Comparison of ENCODE assay signal across 8 mouse cellular contexts in the genomic region with DNA sequence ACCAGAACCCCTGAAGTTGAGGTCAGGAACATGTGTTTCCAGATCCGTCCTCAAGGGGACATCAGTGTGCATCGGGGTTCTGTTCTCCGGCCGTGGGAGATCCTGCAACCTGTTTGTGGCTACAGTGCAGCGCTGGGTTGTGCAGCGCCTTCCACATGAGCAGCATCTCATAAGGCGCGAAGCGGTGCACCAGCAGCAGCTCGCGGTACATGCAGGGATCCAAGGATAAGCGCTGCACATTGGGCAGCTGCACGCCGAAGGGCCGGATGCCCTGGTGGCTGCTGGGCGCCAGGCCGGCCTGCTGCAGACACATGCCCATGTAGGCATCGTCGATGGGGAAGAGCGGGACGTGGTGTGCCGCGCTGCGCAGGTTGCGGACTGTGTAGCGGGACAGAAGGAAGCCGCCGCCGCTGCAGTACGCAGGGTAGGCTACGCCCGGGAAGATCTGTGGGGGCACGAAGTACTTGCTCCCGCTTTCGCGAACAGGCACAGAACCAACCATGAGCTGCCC. TPM values are rescaled to one million over a fixed set of nuclear protein-coding genes. Genes with fewer than 3 reads are reported as not detected.
A peak's percentile ranks its signal among the peaks of the same experiment; 100 is the strongest.
DNase-seq lines count a peak whose midpoint lies in the region; ATAC-seq lines count a peak whose summit lies in the region.

No protein-coding gene starts in this region.

- peaks cover 23% of the 10 kb centered on the region for H3K4me1 ChIP-seq in forebrain, embryonic 10.5 days
- H3K4me1 ChIP-seq in intestine, embryonic 16.5 days (ENCODE audit: control insufficient read depth, insufficient read depth, low read length), result peaks cover 24% of the 10 kb centered on the region

- peak; percentile 55 for ATAC-seq in intestine, embryonic 16.5 days

- H3K4me3 ChIP-seq in forebrain, embryonic 10.5 days, result peak overlapping the region; percentile 53
- peak overlapping the region; percentile 46 for H3K4me3 ChIP-seq in intestine, embryonic 16.5 days (ENCODE audit: low read length)

- peak; percentile 9 to 31 for DNase-seq in layer of hippocampus, postnatal 14 days (ENCODE audit: low spot score in 2 of 2)
- DNase-seq in layer of hippocampus, postnatal 36 days, result no peak
- DNase-seq in adrenal gland, postnatal 14 days, result peak; percentile 57
- no peak for DNase-seq in forebrain, embryonic 10.5 days (ENCODE audit: extremely low spot score, low spot score)
- DNase-seq in lung, postnatal 14 days, result peak; percentile 42
- DNase-seq in splenic B cell, adult 2 months (ENCODE audit: low read depth, low spot score), result peak; percentile 65
- DNase-seq in urinary bladder, postnatal 4 days (ENCODE audit: low spot score in 2 of 2), result no peak

- peak overlapping the region; percentile 71 for H3K4me2 ChIP-seq in intestine, embryonic 16.5 days (ENCODE audit: low read depth, low read length)

- H3K9ac ChIP-seq in intestine, embryonic 16.5 days (ENCODE audit: low read depth, low read length), result peak overlapping the region; percentile 11; the same call in 1 of the 2 replicates

- no peaks in the 10 kb centered on the region for H3K9me3 ChIP-seq in forebrain, embryonic 10.5 days
- H3K9me3 ChIP-seq in intestine, embryonic 16.5 days (ENCODE audit: control insufficient read depth, low read length), result no peaks in the 10 kb centered on the region

- no peaks in the 10 kb centered on the region for H3K36me3 ChIP-seq in forebrain, embryonic 10.5 days (replicated peaks)
- H3K36me3 ChIP-seq in intestine, embryonic 16.5 days (ENCODE audit: control insufficient read depth, insufficient read depth, low read length), result no peaks in the 10 kb centered on the region
- no peaks in the 10 kb centered on the region for H3K36me3 ChIP-seq in splenic B cell, adult 2 months (ENCODE audit: control insufficient read depth, insufficient read depth, low read length, poor library complexity, severe bottlenecking)

- H3K27ac ChIP-seq in forebrain, embryonic 10.5 days, result no peak overlapping the region
- H3K27ac ChIP-seq in intestine, embryonic 16.5 days (ENCODE audit: low read length), result no peak overlapping the region

- H3K27me3 ChIP-seq in forebrain, embryonic 10.5 days (ENCODE audit: poor library complexity, severe bottlenecking), result peaks cover 84% of the 10 kb centered on the region
- H3K27me3 ChIP-seq in intestine, embryonic 16.5 days (replicated peaks; ENCODE audit: control insufficient read depth, insufficient read depth, low read length), result peaks cover 28% of the 10 kb centered on the region
- no peaks in the 10 kb centered on the region for H3K27me3 ChIP-seq in splenic B cell, adult 2 months (ENCODE audit: control insufficient read depth, insufficient read depth, low read length, poor library complexity, severe bottlenecking)

- 6% methylated on average over 36 of the region's 36 CpGs for WGBS in forebrain, embryonic 10.5 days
- WGBS in intestine, embryonic 16.5 days, result 5% methylated on average over 36 of the region's 36 CpGs

RNA-seq across cellular contexts. Expression of gene B3gnt6, which starts 5.7 kb away (rescaled TPM):
- total RNA-seq in layer of hippocampus, postnatal 14 days (2021), result under 1 TPM; 0.23 to 0.26 TPM
- under 1 TPM; 0.25 to 0.42 TPM for total RNA-seq in layer of hippocampus, postnatal 36 days (2021)
- 5.6 and 8.5 TPM in 2 replicates for total RNA-seq in adrenal gland, postnatal 14 days (2021)
- polyA plus RNA-seq in forebrain, embryonic 10.5 days (2016; fragmentation: Nextera tagmentation; extraction: Ambion mirVana), result 0.06 TPM in 1 of 2 replicates, not detected in the other
- polyA plus RNA-seq in intestine, embryonic 16.5 days (2015; fragmentation: Nextera tagmentation; extraction: Ambion mirVana), result 0.15 TPM in 1 of 2 replicates, not detected in the other

RNA-seq across cellular contexts. Expression of gene Capn5, which starts 15.5 kb away (rescaled TPM):
- 10 to 100 TPM; 57.0 to 58.9 TPM for total RNA-seq in layer of hippocampus, postnatal 14 days (2021)
- total RNA-seq in layer of hippocampus, postnatal 36 days (2021), result 10 to 100 TPM; 48.6 to 48.8 TPM
- 6.2 and 9.8 TPM in 2 replicates for total RNA-seq in adrenal gland, postnatal 14 days (2021)
- 5.8 TPM in 2 replicates for polyA plus RNA-seq in forebrain, embryonic 10.5 days (2016; fragmentation: Nextera tagmentation; extraction: Ambion mirVana)
- polyA plus RNA-seq in intestine, embryonic 16.5 days (2015; fragmentation: Nextera tagmentation; extraction: Ambion mirVana), result 10.2 and 10.9 TPM in 2 replicates

RNA-seq across cellular contexts. Expression of gene Omp, which starts 48.3 kb away (rescaled TPM):
- 1 to 10 TPM; 1.1 to 1.5 TPM for total RNA-seq in layer of hippocampus, postnatal 14 days (2021)
- 1 to 10 TPM; 1.1 to 1.2 TPM for total RNA-seq in layer of hippocampus, postnatal 36 days (2021)
- total RNA-seq in adrenal gland, postnatal 14 days (2021), result 2.1 and 2.4 TPM in 2 replicates
- polyA plus RNA-seq in forebrain, embryonic 10.5 days (2016; fragmentation: Nextera tagmentation; extraction: Ambion mirVana), result 0.11 and 0.19 TPM in 2 replicates
- 0.37 TPM in 2 replicates for polyA plus RNA-seq in intestine, embryonic 16.5 days (2015; fragmentation: Nextera tagmentation; extraction: Ambion mirVana)

Comparison
In these comparisons a context has a peak if more than half of its experiments do, and no peak if none do; other contexts are left out.
1. DNase-seq: peak in layer of hippocampus, postnatal 14 days (2 of 2), adrenal gland, postnatal 14 days (single experiment), lung, postnatal 14 days (single experiment) and splenic B cell, adult 2 months (single experiment); none in layer of hippocampus, postnatal 36 days (0 of 2), forebrain, embryonic 10.5 days (single experiment) and urinary bladder, postnatal 4 days (0 of 2).